Mouse (Mus musculus) kidney, embryonic 14.5 days (tissue): ENCODE results near the gene Gstm5. TPM values are rescaled to one million over a fixed set of nuclear protein-coding genes. Genes with fewer than 3 reads are reported as not detected.
A peak's percentile ranks its signal among the peaks of the same experiment; 100 is the strongest.

ENCODE experiments used
- ATAC-seq: fragments of 200-750 bp; cut with Nextera tagmentation; 2 replicates; pipeline ENCODE4 v1.8.0; 2017; ENCODE audit warnings: moderate number of reproducible peaks, mild to moderate bottlenecking, moderate TSS enrichment, moderate library complexity; ENCODE audit not compliant: low FRiP score, low TSS enrichment
- H3K27ac ChIP-seq: fragments of 300-500 bp; sonication (generic); 2 replicates; pipeline ENCODE4 v1.5.1; 2014; ENCODE audit warnings: low read depth, mild to moderate bottlenecking, low read length, moderate library complexity, mixed read lengths
- H3K27me3 ChIP-seq: fragments of 300-500 bp; sonication (generic); 2 replicates; pipeline ENCODE4 v1.6.1; 2014; ENCODE audit warnings: mild to moderate bottlenecking, low read length; ENCODE audit not compliant: control insufficient read depth, insufficient read depth
- H3K36me3 ChIP-seq: fragments of 300-500 bp; sonication (generic); 2 replicates; pipeline ENCODE4 v1.6.1; 2014; ENCODE audit warnings: low read length, mixed read lengths; ENCODE audit not compliant: control insufficient read depth, insufficient read depth
- H3K4me1 ChIP-seq: fragments of 300-500 bp; sonication (generic); 2 replicates; pipeline ENCODE4 v1.6.1; 2014; ENCODE audit warnings: low read length, mixed read lengths; ENCODE audit not compliant: control insufficient read depth, insufficient read depth
- H3K4me2 ChIP-seq: fragments of 300-500 bp; sonication (generic); replicated peaks from 2 replicates; pipeline ENCODE4 v1.6.1; 2014; ENCODE audit warnings: low read depth, mild to moderate bottlenecking, low read length
- H3K4me3 ChIP-seq: fragments of 300-500 bp; sonication (generic); 2 replicates; pipeline ENCODE4 v1.5.1; 2014; ENCODE audit warnings: mild to moderate bottlenecking, low read length
- H3K9ac ChIP-seq: fragments of 300-500 bp; sonication (generic); 2 replicates; pipeline ENCODE4 v1.6.1; 2014; ENCODE audit warnings: low read depth, mild to moderate bottlenecking, low read length, moderate library complexity
- H3K9me3 ChIP-seq: fragments of 300-500 bp; sonication (generic); 2 replicates; pipeline ENCODE4 v1.6.1; 2016; ENCODE audit warnings: low read length; ENCODE audit not compliant: control insufficient read depth
- WGBS: fragments of 180-500 bp; shearing (Covaris S2); extraction: QIAGEN DNeasy Blood & Tissue Kit; methylation state at CpG from one replicate; pipeline ENCODE4 v1.1.7; 2014; 5-methylcytosine and 5-hydroxymethylcytosine counted together
- polyA plus RNA-seq: library from polyadenylated mRNA; unstranded; fragments of >200 nt; fragmentation: Nextera tagmentation; extraction: Ambion mirVana; gene quantifications from 2 replicates; pipeline ENCODE4 v1.2.1, GENCODE M21; 2014

The Gstm5 gene
- polyA plus RNA-seq, result 174 and 223 TPM in 2 replicates

GRCm38 (mm10) chr3:107895720-107896569 lies at the start of gene Gstm5:
TSS of gene Gstm5 (plus strand) at chr3:107895821.
- Histone ChIP-seq H3K4me3 (peak within 1 kb of the TSS; percentile 69), H3K27ac (peak within 1 kb of the TSS; percentile 53), H3K4me1 (no peaks in the 10 kb centered on the region), H3K27me3 (no peaks in the 10 kb centered on the region), H3K9ac (peak within 1 kb of the TSS; percentile 71), H3K36me3 (peaks cover 4% of the 10 kb centered on the region; the same call in 1 of the 2 replicates), H3K9me3 (no peaks in the 10 kb centered on the region), H3K4me2 (peak within 1 kb of the TSS; percentile 80)
- WGBS, result 3% methylated on average over 40 of the region's 40 CpGs
- ATAC-seq, result peak; percentile 97

GRCm38 (mm10) chr3:107846175-107846574 lies 49.4 kb upstream of the Gstm5 start:
- 88% methylated on average over 1 of the region's 1 CpGs for WGBS
- no peak for ATAC-seq

GRCm38 (mm10) chr3:107846835-107847234 lies 48.8 kb upstream of the Gstm5 start:
- H3K4me3 ChIP-seq, result no peak overlapping the region
- WGBS, result 87% methylated on average over 3 of the region's 3 CpGs
- no peaks in the 10 kb centered on the region for H3K9me3 ChIP-seq
- no peaks in the 10 kb centered on the region for H3K36me3 ChIP-seq
- no peak overlapping the region for H3K27ac ChIP-seq
- H3K4me2 ChIP-seq, result no peak overlapping the region
- ATAC-seq, result no peak
- H3K4me1 ChIP-seq, result peaks cover 23% of the 10 kb centered on the region; the same call in 1 of the 2 replicates
- H3K9ac ChIP-seq, result no peak overlapping the region
- H3K27me3 ChIP-seq, result no peaks in the 10 kb centered on the region

More at GRCm38 (mm10) chr3:107846175-107846574, 49.4 kb upstream of the Gstm5 start:
- Histone ChIP-seq H3K9ac (no peak overlapping the region), H3K36me3 (no peaks in the 10 kb centered on the region), H3K4me3 (no peak overlapping the region), H3K9me3 (no peaks in the 10 kb centered on the region), H3K27ac (no peak overlapping the region), H3K27me3 (no peaks in the 10 kb centered on the region), H3K4me2 (no peak overlapping the region), H3K4me1 (peaks cover 23% of the 10 kb centered on the region; the same call in 1 of the 2 replicates)

GRCm38 (mm10) chr3:107848126-107848525 lies 47.5 kb upstream of the Gstm5 start:
- Histone ChIP-seq H3K9ac (no peak overlapping the region), H3K27me3 (no peaks in the 10 kb centered on the region), H3K4me2 (no peak overlapping the region), H3K27ac (no peak overlapping the region), H3K9me3 (no peaks in the 10 kb centered on the region), H3K36me3 (no peaks in the 10 kb centered on the region), H3K4me3 (no peak overlapping the region), H3K4me1 (peaks cover 23% of the 10 kb centered on the region; the same call in 1 of the 2 replicates)
- WGBS, result 45% methylated on average over 4 of the region's 4 CpGs
- no peak for ATAC-seq

- WGBS, result 67% methylated on average over 6 of the region's 6 CpGs
- Histone ChIP-seq H3K4me3 (no peak overlapping the region), H3K9ac (no peak overlapping the region), H3K27me3 (no peaks in the 10 kb centered on the region), H3K36me3 (no peaks in the 10 kb centered on the region), H3K4me1 (peaks cover 22% of the 10 kb centered on the region; the same call in 1 of the 2 replicates), H3K4me2 (no peak overlapping the region), H3K27ac (no peak overlapping the region), H3K9me3 (no peaks in the 10 kb centered on the region)
- no peak for ATAC-seq
Measured at GRCm38 (mm10) chr3:107849000-107849692, 46.5 kb upstream of the Gstm5 start.

GRCm38 (mm10) chr3:107849693-107850031 lies 46.0 kb upstream of the Gstm5 start:
- Histone ChIP-seq H3K4me3 (no peak overlapping the region), H3K27me3 (no peaks in the 10 kb centered on the region), H3K27ac (no peak overlapping the region), H3K36me3 (no peaks in the 10 kb centered on the region), H3K4me1 (peaks cover 17% of the 10 kb centered on the region; the same call in 1 of the 2 replicates), H3K4me2 (no peak overlapping the region), H3K9me3 (no peaks in the 10 kb centered on the region), H3K9ac (no peak overlapping the region)
- no peak for ATAC-seq
- 56% methylated on average over 2 of the region's 2 CpGs for WGBS

- peaks cover 15% of the 10 kb centered on the region; the same call in 1 of the 2 replicates for H3K4me1 ChIP-seq
- no peaks in the 10 kb centered on the region for H3K9me3 ChIP-seq
- H3K4me2 ChIP-seq, result peak overlapping the region; percentile 38
- H3K36me3 ChIP-seq, result no peaks in the 10 kb centered on the region
- H3K4me3 ChIP-seq, result no peak overlapping the region; the same call in 1 of the 2 replicates
- peak; percentile 86 for ATAC-seq
- H3K9ac ChIP-seq, result 0 out of 2 replicates have a peak overlapping the region, but pooled peaks have one; percentile 18
- peak overlapping the region; percentile 25; the same call in 1 of the 2 replicates for H3K27ac ChIP-seq
- no peaks in the 10 kb centered on the region for H3K27me3 ChIP-seq
- WGBS, result 7% methylated on average over 12 of the region's 12 CpGs
Measured at GRCm38 (mm10) chr3:107850418-107851031, 45.1 kb upstream of the Gstm5 start.

GRCm38 (mm10) chr3:107852786-107853185 lies 42.8 kb upstream of the Gstm5 start:
- 56% methylated on average over 7 of the region's 7 CpGs for WGBS

More at GRCm38 (mm10) chr3:107852786-107853185, 42.8 kb upstream of the Gstm5 start:
- Histone ChIP-seq H3K4me2 (no peak overlapping the region), H3K4me3 (no peak overlapping the region), H3K27me3 (peaks cover 3% of the 10 kb centered on the region; the same call in 1 of the 2 replicates), H3K9ac (no peak overlapping the region), H3K9me3 (no peaks in the 10 kb centered on the region), H3K27ac (no peak overlapping the region), H3K4me1 (peaks cover 15% of the 10 kb centered on the region; the same call in 1 of the 2 replicates), H3K36me3 (no peaks in the 10 kb centered on the region)
- ATAC-seq, result no peak
